Mouse (Mus musculus) left cerebral cortex, postnatal 10 days (tissue): Measurements from ENCODE around the gene Ftsj1. TPM values are rescaled to one million over a fixed set of nuclear protein-coding genes. Genes with fewer than 3 reads are reported as not detected.

Source experiments
- total RNA-seq, 2 experiments: library from RNA; stranded (reverse); gene quantifications; 2 replicates each; pipeline ENCODE4 v1.2.3; 2021

Gene Ftsj1
- total RNA-seq, 2 experiments from 2014 or later: 22.9 to 27.5 TPM

Other genes with a start within 250 kb of the Ftsj1 start
- gene Glod5, start 233.9 kb downstream of the Ftsj1 start, total RNA-seq: under 1 TPM; 0.57 to 0.73 TPM
- gene Suv39h1, start 177.6 kb downstream of the Ftsj1 start, total RNA-seq: 10 to 100 TPM; 34.3 to 36.7 TPM
- gene Was, start 161.9 kb downstream of the Ftsj1 start, total RNA-seq: 1 to 10 TPM; 1.4 to 1.5 TPM
- gene Wdr13, start 119.5 kb downstream of the Ftsj1 start, total RNA-seq: 100 to 1,000 TPM; 231 to 242 TPM
- gene Rbm3, start 106.5 kb downstream of the Ftsj1 start, total RNA-seq: 100 to 1,000 TPM; 268 to 306 TPM
- 10 to 100 TPM; 14.4 to 17.7 TPM for gene Tbc1d25, start 76.2 kb downstream of the Ftsj1 start, total RNA-seq
- 10 to 100 TPM; 27.5 to 29.8 TPM for gene Ebp, start 58.9 kb downstream of the Ftsj1 start, total RNA-seq
- 10 to 100 TPM; 65.8 to 67.9 TPM for gene Porcn, start 45.9 kb downstream of the Ftsj1 start, total RNA-seq
- gene Slc38a5, start 18.7 kb upstream of the Ftsj1 start, total RNA-seq: 10 to 100 TPM; 13.5 to 24.3 TPM
- not detected for gene Ssxb10, start 75.0 kb upstream of the Ftsj1 start, total RNA-seq
- not detected for gene Ssxb9, start 114.6 kb upstream of the Ftsj1 start, total RNA-seq
- gene Ssxb1, start 160.9 kb upstream of the Ftsj1 start, total RNA-seq: not detected
- not detected for gene Ssxb2, start 209.3 kb upstream of the Ftsj1 start, total RNA-seq